Comparison of ENCODE assay signal across 9 mouse cellular contexts in genomic region chr19:52854068-52854682, GRCm38 (mm10).
A peak's percentile ranks its signal among the peaks of the same experiment; 100 is the strongest.
DNase-seq lines count a peak whose midpoint lies in the region; ATAC-seq and TF ChIP-seq lines count a peak whose summit lies in the region.
"Had no signal": no experiment of that assay in that cellular context is flagged by ENCODE, and none has a peak within 500 bp of the region (broad histone marks: within the 10 kb centered on the region; RNA-seq: fewer than 3 reads in every experiment).

No protein-coding gene starts in this region.

- no peak overlapping the region for H3K4me3 ChIP-seq in hindbrain, postnatal 0 days (ENCODE audit: low read length)
- H3K4me3 ChIP-seq in hindbrain, embryonic 14.5 days (replicated peaks; ENCODE audit: low read length) = no peak overlapping the region
- H3K4me3 ChIP-seq in heart, postnatal 0 days (ENCODE audit: low read depth, low read length) = no peak overlapping the region
- H3K4me3 ChIP-seq in intestine, postnatal 0 days (ENCODE audit: low read depth, low read length) = no peak overlapping the region
- H3K4me3 ChIP-seq in forebrain, embryonic 16.5 days (replicated peaks; ENCODE audit: low read length) = no peak overlapping the region
- H3K4me3 ChIP-seq: midbrain, embryonic 12.5 days had no signal

- no peaks in the 10 kb centered on the region for H3K36me3 ChIP-seq in hindbrain, postnatal 0 days (ENCODE audit: insufficient read depth, low read length)
- no peaks in the 10 kb centered on the region for H3K36me3 ChIP-seq in hindbrain, embryonic 14.5 days (replicated peaks; ENCODE audit: control insufficient read depth, insufficient read depth)
- H3K36me3 ChIP-seq in heart, postnatal 0 days (replicated peaks; ENCODE audit: control insufficient read depth, insufficient read depth, low read length) = no peaks in the 10 kb centered on the region
- H3K36me3 ChIP-seq in intestine, postnatal 0 days (ENCODE audit: control insufficient read depth, insufficient read depth) = no peaks in the 10 kb centered on the region
- H3K36me3 ChIP-seq in forebrain, embryonic 16.5 days (ENCODE audit: control insufficient read depth, insufficient read depth) = no peaks in the 10 kb centered on the region
- H3K36me3 ChIP-seq: midbrain, embryonic 12.5 days had no signal

- no peak for TF ChIP-seq EP300 in heart, postnatal 0 days (IDR thresholded peaks at IDR 0.05; ENCODE audit: low read depth)

- H3K4me2 ChIP-seq in hindbrain, postnatal 0 days (ENCODE audit: low read depth, low read length) = no peak overlapping the region
- H3K4me2 ChIP-seq in hindbrain, embryonic 14.5 days (replicated peaks) = no peak overlapping the region
- no peak overlapping the region for H3K4me2 ChIP-seq in heart, postnatal 0 days (ENCODE audit: low read depth, low read length)
- H3K4me2 ChIP-seq in intestine, postnatal 0 days (replicated peaks; ENCODE audit: low read depth) = no peak overlapping the region
- no peak overlapping the region for H3K4me2 ChIP-seq in forebrain, embryonic 16.5 days (ENCODE audit: low read length)
- H3K4me2 ChIP-seq: midbrain, embryonic 12.5 days had no signal

- no peaks in the 10 kb centered on the region for H3K9me3 ChIP-seq in hindbrain, postnatal 0 days (ENCODE audit: low read length)
- no peaks in the 10 kb centered on the region for H3K9me3 ChIP-seq in hindbrain, embryonic 14.5 days (ENCODE audit: control insufficient read depth, low read length)
- H3K9me3 ChIP-seq in heart, postnatal 0 days (replicated peaks; ENCODE audit: control insufficient read depth, low read length) = no peaks in the 10 kb centered on the region
- no peaks in the 10 kb centered on the region for H3K9me3 ChIP-seq in intestine, postnatal 0 days (ENCODE audit: control insufficient read depth)
- no peaks in the 10 kb centered on the region for H3K9me3 ChIP-seq in forebrain, embryonic 16.5 days (ENCODE audit: control insufficient read depth, low read length)
- H3K9me3 ChIP-seq: midbrain, embryonic 12.5 days had no signal

- DNase-seq in hindbrain, postnatal 0 days (ENCODE audit: low spot score) = peak; percentile 59
- DNase-seq in hindbrain, embryonic 14.5 days (ENCODE audit: low spot score) = no peak
- DNase-seq in brain, embryonic 18.5 days (ENCODE audit: low read depth, low spot score) = peak; percentile 32
- peak; percentile 29 for DNase-seq in heart, postnatal 0 days (ENCODE audit: low spot score)
- DNase-seq in lung, postnatal 14 days = peak; percentile 18

- ATAC-seq in hindbrain, postnatal 0 days = peak; percentile 84
- no peak for ATAC-seq in hindbrain, embryonic 14.5 days (ENCODE audit: low FRiP score)
- peak; percentile 44; the same call in 1 of the 2 replicates for ATAC-seq in heart, postnatal 0 days (ENCODE audit: insufficient read depth, low read depth)
- ATAC-seq in intestine, postnatal 0 days = no peak
- no peak for ATAC-seq in CD4-positive, CD25-positive, alpha-beta regulatory T cell, adult 4 months
- no peak for ATAC-seq in forebrain, embryonic 16.5 days

- H3K4me1 ChIP-seq in hindbrain, postnatal 0 days (ENCODE audit: insufficient read depth, low read length) = no peaks in the 10 kb centered on the region
- no peaks in the 10 kb centered on the region for H3K4me1 ChIP-seq in hindbrain, embryonic 14.5 days (replicated peaks; ENCODE audit: control insufficient read depth, insufficient read depth, low read length)
- no peaks in the 10 kb centered on the region for H3K4me1 ChIP-seq in heart, postnatal 0 days (ENCODE audit: control insufficient read depth, insufficient read depth)
- H3K4me1 ChIP-seq in intestine, postnatal 0 days (replicated peaks; ENCODE audit: control insufficient read depth, insufficient read depth, low read length) = no peaks in the 10 kb centered on the region
- no peaks in the 10 kb centered on the region for H3K4me1 ChIP-seq in forebrain, embryonic 16.5 days (replicated peaks; ENCODE audit: control insufficient read depth, insufficient read depth, low read length)
- H3K4me1 ChIP-seq: midbrain, embryonic 12.5 days had no signal

- no peak overlapping the region for H3K9ac ChIP-seq in hindbrain, postnatal 0 days (replicated peaks; ENCODE audit: low read length)
- H3K9ac ChIP-seq in hindbrain, embryonic 14.5 days = no peak overlapping the region
- H3K9ac ChIP-seq in heart, postnatal 0 days (replicated peaks; ENCODE audit: low read depth, low read length) = no peak overlapping the region
- H3K9ac ChIP-seq in intestine, postnatal 0 days (ENCODE audit: low read depth, low read length) = no peak overlapping the region
- H3K9ac ChIP-seq in forebrain, embryonic 16.5 days (replicated peaks; ENCODE audit: low read depth, low read length) = no peak overlapping the region
- H3K9ac ChIP-seq: midbrain, embryonic 12.5 days had no signal

- 69% methylated on average over 7 of the region's 7 CpGs for WGBS in hindbrain, postnatal 0 days
- WGBS in hindbrain, embryonic 14.5 days = 87% methylated on average over 7 of the region's 7 CpGs
- WGBS in heart, postnatal 0 days = 68% methylated on average over 7 of the region's 7 CpGs
- WGBS in intestine, postnatal 0 days = 80% methylated on average over 7 of the region's 7 CpGs
- 80% methylated on average over 7 of the region's 7 CpGs for WGBS in forebrain, embryonic 16.5 days

- TF ChIP-seq CTCF in hindbrain, postnatal 0 days (IDR thresholded peaks at IDR 0.05; ENCODE audit: low read depth) = no peak
- no peak for TF ChIP-seq CTCF in heart, postnatal 0 days (IDR thresholded peaks at IDR 0.05; ENCODE audit: low read depth)
- TF ChIP-seq CTCF in intestine, postnatal 0 days (IDR thresholded peaks at IDR 0.05; ENCODE audit: low read depth) = no peak

- H3K27ac ChIP-seq in hindbrain, postnatal 0 days = no peak overlapping the region; the same call in 1 of the 2 replicates
- H3K27ac ChIP-seq in hindbrain, embryonic 14.5 days = no peak overlapping the region
- H3K27ac ChIP-seq in heart, postnatal 0 days (ENCODE audit: low read depth) = no peak overlapping the region
- no peak overlapping the region for H3K27ac ChIP-seq in intestine, postnatal 0 days (ENCODE audit: low read depth, low read length)
- no peak overlapping the region for H3K27ac ChIP-seq in forebrain, embryonic 16.5 days (ENCODE audit: low read length)
- H3K27ac ChIP-seq: midbrain, embryonic 12.5 days had no signal

- H3K27me3 ChIP-seq in hindbrain, postnatal 0 days (ENCODE audit: insufficient read depth, low read length) = no peaks in the 10 kb centered on the region
- H3K27me3 ChIP-seq in hindbrain, embryonic 14.5 days (ENCODE audit: control insufficient read depth, insufficient read depth, low read length) = no peaks in the 10 kb centered on the region
- H3K27me3 ChIP-seq in heart, postnatal 0 days (ENCODE audit: control insufficient read depth, insufficient read depth, low read length) = no peaks in the 10 kb centered on the region
- H3K27me3 ChIP-seq in intestine, postnatal 0 days (replicated peaks; ENCODE audit: control insufficient read depth, insufficient read depth, low read length) = no peaks in the 10 kb centered on the region
- no peaks in the 10 kb centered on the region for H3K27me3 ChIP-seq in forebrain, embryonic 16.5 days (replicated peaks; ENCODE audit: control insufficient read depth, insufficient read depth, low read length)
- H3K27me3 ChIP-seq: midbrain, embryonic 12.5 days had no signal

Comparison
In these comparisons a context has a peak if more than half of its experiments do, and no peak if none do; other contexts are left out.
1. ATAC-seq: peak in hindbrain, postnatal 0 days (single experiment) and heart, postnatal 0 days (single experiment); none in hindbrain, embryonic 14.5 days (single experiment), intestine, postnatal 0 days (single experiment), CD4-positive, CD25-positive, alpha-beta regulatory T cell, adult 4 months (single experiment) and forebrain, embryonic 16.5 days (single experiment).